Mouse (Mus musculus): Measurements from ENCODE around the gene Zcchc9. TPM values are rescaled to one million over a fixed set of nuclear protein-coding genes. Genes with fewer than 3 reads are reported as not detected.

Zcchc9 gene
- 22.9 and 24.2 TPM in 2 replicates for polyA plus RNA-seq (2015; fragmentation: Nextera tagmentation; extraction: Ambion mirVana)

DNA sequence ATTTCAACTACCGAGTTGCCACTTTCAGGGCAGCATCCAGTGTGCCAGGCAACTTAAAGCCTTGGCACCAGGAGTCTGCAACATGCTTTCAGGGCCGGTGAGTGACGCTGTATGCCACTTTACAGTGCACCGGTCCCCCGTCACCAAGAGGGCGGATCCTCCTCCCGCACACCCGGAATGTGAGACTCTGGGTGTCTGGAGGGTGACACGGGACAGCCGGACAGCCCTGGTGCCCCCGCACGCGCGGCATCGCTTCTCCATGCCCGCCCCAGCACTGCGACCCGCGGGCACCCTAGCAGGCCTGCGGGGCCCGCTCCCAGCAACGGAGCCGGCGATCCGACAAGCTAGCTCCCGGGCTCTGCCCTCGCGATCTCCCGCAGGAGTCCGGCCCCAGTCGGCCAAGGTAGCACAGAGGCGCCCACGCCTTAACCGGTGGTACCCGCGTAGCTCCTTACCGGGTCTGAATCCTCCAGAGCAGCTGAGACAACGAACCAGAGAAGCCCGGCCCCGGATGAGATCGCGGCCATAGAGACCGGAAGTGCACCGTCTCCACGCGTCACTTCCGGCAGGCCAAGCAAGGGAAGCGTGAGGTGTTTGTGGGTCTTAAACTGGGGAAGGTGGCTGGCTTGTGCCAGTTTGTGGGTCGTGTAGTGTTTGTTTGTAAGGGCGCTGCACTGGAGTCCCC, at the start of gene Zcchc9:
Gene Zcchc9 (minus strand): TSS at position 551 of the 685 bp plus-strand sequence.
- Histone ChIP-seq H3K4me1 (peaks cover 13% of the 10 kb centered on the region), H3K27ac (replicated peaks) (peak within 1 kb of the TSS; percentile 94), H3K4me2 (replicated peaks) (peak within 1 kb of the TSS; percentile 61), H3K36me3 (peaks cover 15% of the 10 kb centered on the region), H3K27me3 (no peaks in the 10 kb centered on the region), H3K9ac (replicated peaks) (peak within 1 kb of the TSS; percentile 95), H3K9me3 (no peaks in the 10 kb centered on the region), H3K4me3 (peak within 1 kb of the TSS; percentile 79)
- under 1% methylated on average over 45 of the region's 50 CpGs for WGBS
- peak; percentile 99 for ATAC-seq (replicated peaks)

DNA sequence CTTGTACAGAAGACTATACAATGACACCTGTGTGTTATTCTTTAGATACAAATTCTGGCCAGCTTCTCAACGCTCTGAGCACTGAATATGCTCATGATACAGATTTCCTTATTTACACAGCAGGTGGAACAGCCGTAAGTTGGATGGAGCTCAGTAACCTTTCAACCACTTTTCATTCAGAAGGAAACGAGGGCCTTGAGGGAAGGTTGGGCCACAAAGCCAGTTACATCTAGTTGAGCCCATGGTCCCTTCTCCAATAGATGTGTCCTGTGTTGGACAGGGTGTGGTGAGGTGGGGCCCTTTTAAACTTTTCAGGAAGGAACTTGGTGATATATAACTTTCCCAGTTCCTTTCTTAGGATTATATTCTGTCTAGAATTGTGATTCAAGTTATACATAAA, 46.9 kb upstream of the Zcchc9 start:
- H3K9me3 ChIP-seq, result no peaks in the 10 kb centered on the region
- no peak overlapping the region for H3K27ac ChIP-seq (replicated peaks)
- no peak overlapping the region for H3K9ac ChIP-seq (replicated peaks)
- no peaks in the 10 kb centered on the region for H3K4me1 ChIP-seq
- H3K27me3 ChIP-seq, result no peaks in the 10 kb centered on the region
- 78% methylated on average over 3 of the region's 3 CpGs for WGBS
- ATAC-seq (replicated peaks), result no peak
- no peak overlapping the region for H3K4me3 ChIP-seq
- H3K4me2 ChIP-seq (replicated peaks), result no peak overlapping the region
- no peaks in the 10 kb centered on the region for H3K36me3 ChIP-seq

- H3K4me2 ChIP-seq (replicated peaks), result no peak overlapping the region
- no peak for ATAC-seq (replicated peaks)
Measured at GRCm38 (mm10) chr13:91827876-91828275, 20.4 kb upstream of the Zcchc9 start.

GRCm38 (mm10) chr13:91826066-91826465, 18.6 kb upstream of the Zcchc9 start:
- Histone ChIP-seq H3K4me1 (no peaks in the 10 kb centered on the region), H3K27ac (replicated peaks) (no peak overlapping the region), H3K9ac (replicated peaks) (no peak overlapping the region), H3K4me3 (no peak overlapping the region), H3K27me3 (no peaks in the 10 kb centered on the region), H3K36me3 (no peaks in the 10 kb centered on the region), H3K4me2 (replicated peaks) (no peak overlapping the region), H3K9me3 (no peaks in the 10 kb centered on the region)
- ATAC-seq (replicated peaks), result no peak
- 94% methylated on average over 2 of the region's 2 CpGs for whole genome bisulfite sequencing

More at GRCm38 (mm10) chr13:91827876-91828275, 20.4 kb upstream of the Zcchc9 start:
- H3K9ac ChIP-seq (replicated peaks), result no peak overlapping the region
- no peaks in the 10 kb centered on the region for H3K27me3 ChIP-seq
- H3K27ac ChIP-seq (replicated peaks), result no peak overlapping the region
- no peaks in the 10 kb centered on the region for H3K9me3 ChIP-seq
- H3K36me3 ChIP-seq, result no peaks in the 10 kb centered on the region
- H3K4me1 ChIP-seq, result no peaks in the 10 kb centered on the region
- H3K4me3 ChIP-seq, result no peak overlapping the region

DNA sequence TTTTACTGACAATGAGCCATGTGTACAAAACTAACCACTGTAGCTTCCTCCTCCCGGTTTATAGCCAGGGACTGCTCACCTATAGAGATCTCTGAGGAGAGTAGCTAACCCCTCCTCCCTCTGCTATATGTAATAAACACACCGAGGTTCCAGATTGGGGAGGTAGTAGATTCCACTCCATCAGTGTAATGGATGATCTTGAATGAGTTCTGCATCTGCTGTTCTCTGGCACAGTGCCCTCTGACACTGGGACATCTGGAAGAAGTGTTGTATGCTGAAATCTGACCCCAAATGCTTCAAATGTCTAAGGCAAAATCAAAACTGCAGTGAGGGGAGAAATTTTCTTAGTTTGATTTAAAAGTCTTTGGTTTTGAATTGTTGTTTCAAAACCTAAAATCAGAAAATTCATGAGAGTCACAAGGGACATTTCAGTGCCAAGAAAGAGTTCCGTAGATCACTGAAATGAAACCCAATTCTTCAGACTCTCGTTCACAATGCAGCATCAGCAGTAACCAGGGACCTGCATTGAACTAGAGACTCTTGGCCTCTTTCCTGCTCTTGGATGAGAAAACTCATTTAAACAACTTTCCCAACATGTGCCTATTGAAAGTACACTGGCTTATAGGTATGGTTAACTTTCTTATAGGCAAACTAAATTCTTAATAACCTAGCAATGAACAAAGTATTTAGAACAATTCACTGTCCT, 17.5 kb upstream of the Zcchc9 start:
- ATAC-seq (replicated peaks), result no peak
- H3K4me2 ChIP-seq (replicated peaks), result no peak overlapping the region
- H3K9me3 ChIP-seq, result no peaks in the 10 kb centered on the region
- no peak overlapping the region for H3K27ac ChIP-seq (replicated peaks)
- H3K27me3 ChIP-seq, result no peaks in the 10 kb centered on the region
- H3K4me1 ChIP-seq, result no peaks in the 10 kb centered on the region
- no peaks in the 10 kb centered on the region for H3K36me3 ChIP-seq
- no peak overlapping the region for H3K4me3 ChIP-seq
- 70% methylated on average over 4 of the region's 4 CpGs for WGBS
- H3K9ac ChIP-seq (replicated peaks), result no peak overlapping the region

DNA sequence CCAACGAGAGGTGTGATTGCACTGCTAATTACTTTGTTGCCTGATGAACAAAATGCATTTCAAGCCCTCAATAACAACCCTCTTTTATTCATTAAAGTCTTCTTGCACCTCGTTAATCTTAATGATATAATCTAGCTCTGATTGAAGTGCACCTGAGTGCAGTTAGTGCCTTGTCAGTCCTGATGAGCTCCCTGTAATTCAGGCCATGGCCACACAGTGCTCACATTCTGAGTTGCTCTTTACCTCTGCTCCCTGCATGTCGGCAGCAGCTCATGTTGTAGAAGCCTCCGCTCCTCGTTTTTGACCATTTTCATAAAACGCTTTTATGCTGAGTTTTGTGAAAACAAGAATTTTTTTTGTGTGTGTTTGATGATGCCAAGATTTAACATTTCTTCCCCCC, 16.2 kb upstream of the Zcchc9 start:
- no peak overlapping the region for H3K27ac ChIP-seq (replicated peaks)
- no peaks in the 10 kb centered on the region for H3K9me3 ChIP-seq
- H3K9ac ChIP-seq (replicated peaks), result no peak overlapping the region
- H3K27me3 ChIP-seq, result no peaks in the 10 kb centered on the region
- no peak overlapping the region for H3K4me2 ChIP-seq (replicated peaks)
- no peaks in the 10 kb centered on the region for H3K36me3 ChIP-seq
- 49% methylated on average over 6 of the region's 6 CpGs for WGBS
- ATAC-seq (replicated peaks), result no peak
- H3K4me3 ChIP-seq, result no peak overlapping the region
- H3K4me1 ChIP-seq, result no peaks in the 10 kb centered on the region

- Histone ChIP-seq H3K27ac (replicated peaks) (no peak overlapping the region), H3K4me1 (no peaks in the 10 kb centered on the region), H3K9me3 (no peaks in the 10 kb centered on the region), H3K9ac (replicated peaks) (no peak overlapping the region), H3K36me3 (no peaks in the 10 kb centered on the region), H3K4me3 (no peak overlapping the region), H3K27me3 (no peaks in the 10 kb centered on the region), H3K4me2 (replicated peaks) (no peak overlapping the region)
- no peak for ATAC-seq (replicated peaks)
- 81% methylated on average over 5 of the region's 5 CpGs for WGBS
Measured at GRCm38 (mm10) chr13:91814670-91815069, 7.2 kb upstream of the Zcchc9 start.

DNA sequence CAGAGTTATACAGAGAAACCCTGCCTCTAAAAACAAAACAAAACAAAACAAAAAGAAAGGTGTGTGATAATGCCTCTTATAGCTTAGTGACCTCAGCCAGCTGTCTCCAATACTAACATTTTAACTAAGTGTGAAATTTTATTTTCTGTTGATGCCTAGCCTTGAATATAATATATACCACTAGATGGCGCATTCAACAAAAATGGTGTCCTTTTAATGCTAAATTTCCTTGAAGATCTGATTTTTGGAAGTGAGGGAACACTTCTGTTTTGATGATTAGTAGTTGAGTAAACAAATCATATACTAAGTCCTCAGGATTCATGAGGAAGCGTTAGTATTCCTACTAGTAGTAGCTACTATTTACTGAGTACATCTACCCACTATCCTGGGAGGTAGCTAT, 2.0 kb upstream of the Zcchc9 start:
- peaks cover 11% of the 10 kb centered on the region for H3K36me3 ChIP-seq
- no peak overlapping the region for H3K4me3 ChIP-seq
- 39% methylated on average over 2 of the region's 2 CpGs for WGBS
- peaks cover 13% of the 10 kb centered on the region for H3K4me1 ChIP-seq
- H3K4me2 ChIP-seq (replicated peaks), result no peak overlapping the region
- no peaks in the 10 kb centered on the region for H3K9me3 ChIP-seq
- no peak for ATAC-seq (replicated peaks)
- no peaks in the 10 kb centered on the region for H3K27me3 ChIP-seq
- no peak overlapping the region for H3K9ac ChIP-seq (replicated peaks)
- H3K27ac ChIP-seq (replicated peaks), result no peak overlapping the region

DNA sequence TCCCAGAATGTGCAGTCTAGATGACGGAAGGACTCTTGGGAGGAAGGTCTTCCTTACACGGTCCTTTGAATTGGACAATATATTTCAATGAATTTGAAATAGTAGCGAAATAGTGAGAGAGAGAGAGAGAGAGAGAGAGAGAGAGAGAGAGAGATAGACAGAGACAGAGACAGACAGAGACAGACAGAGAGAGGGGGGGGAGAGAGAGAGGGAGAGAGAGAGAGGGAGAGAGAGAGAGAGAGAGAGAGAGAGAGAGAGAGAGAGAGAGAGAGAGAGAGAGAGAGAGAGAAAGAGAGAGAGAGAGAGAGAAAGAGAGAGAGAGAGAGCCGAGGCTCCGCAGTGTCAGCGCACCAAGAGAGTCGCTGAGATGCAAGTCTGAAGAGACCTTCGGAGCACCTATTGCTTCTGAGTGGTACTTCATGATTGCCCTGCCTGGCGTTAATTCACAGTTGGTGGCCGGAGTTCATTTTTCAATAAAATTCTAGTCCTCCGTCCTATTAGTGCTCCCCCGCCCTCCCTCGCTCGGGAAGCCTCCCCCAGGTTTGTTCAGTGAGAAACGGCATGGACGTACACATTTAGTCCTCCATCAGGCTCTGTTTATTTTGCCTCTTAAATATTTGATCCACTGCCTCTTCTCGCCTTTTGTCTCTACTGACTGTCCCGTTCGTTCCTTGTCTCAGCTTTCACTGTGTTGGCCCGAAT, 520 bp upstream of the Zcchc9 start:
- H3K4me2 ChIP-seq (replicated peaks), result peak overlapping the region; percentile 61
- 36% methylated on average over 20 of the region's 20 CpGs for WGBS
- H3K9me3 ChIP-seq, result no peaks in the 10 kb centered on the region
- H3K9ac ChIP-seq (replicated peaks), result peak overlapping the region; percentile 95
- no peaks in the 10 kb centered on the region for H3K27me3 ChIP-seq
- no peak for ATAC-seq (replicated peaks)
- peak overlapping the region; percentile 79 for H3K4me3 ChIP-seq
- H3K27ac ChIP-seq (replicated peaks), result peak overlapping the region; percentile 94
- H3K36me3 ChIP-seq, result peaks cover 15% of the 10 kb centered on the region
- peaks cover 13% of the 10 kb centered on the region for H3K4me1 ChIP-seq

DNA sequence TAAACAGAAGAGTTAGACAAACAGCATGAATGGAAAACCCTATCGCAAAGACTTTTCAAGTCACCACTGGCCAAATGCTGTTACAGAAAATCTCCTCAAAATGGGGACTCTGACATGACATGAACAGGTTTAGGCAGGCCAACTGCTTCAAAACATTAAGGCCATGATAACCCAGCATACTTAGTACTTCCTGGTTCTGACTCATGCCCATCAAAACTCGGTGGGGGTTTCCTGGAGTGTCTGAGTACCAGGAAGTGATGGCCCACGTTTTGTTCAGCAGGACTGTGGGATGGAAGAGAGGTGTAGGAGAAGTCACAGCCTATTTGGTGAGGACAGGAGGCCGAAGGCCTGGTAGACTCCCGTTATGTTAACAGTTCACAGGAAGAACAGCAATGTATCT, 5.8 kb downstream of the Zcchc9 start:
- WGBS, result 95% methylated on average over 5 of the region's 5 CpGs
- Histone ChIP-seq H3K4me3 (no peak overlapping the region), H3K36me3 (peaks cover 60% of the 10 kb centered on the region), H3K27ac (replicated peaks) (no peak overlapping the region), H3K27me3 (no peaks in the 10 kb centered on the region), H3K9me3 (no peaks in the 10 kb centered on the region), H3K4me2 (replicated peaks) (no peak overlapping the region), H3K4me1 (peaks cover 6% of the 10 kb centered on the region), H3K9ac (replicated peaks) (no peak overlapping the region)
- ATAC-seq (replicated peaks), result no peak

DNA sequence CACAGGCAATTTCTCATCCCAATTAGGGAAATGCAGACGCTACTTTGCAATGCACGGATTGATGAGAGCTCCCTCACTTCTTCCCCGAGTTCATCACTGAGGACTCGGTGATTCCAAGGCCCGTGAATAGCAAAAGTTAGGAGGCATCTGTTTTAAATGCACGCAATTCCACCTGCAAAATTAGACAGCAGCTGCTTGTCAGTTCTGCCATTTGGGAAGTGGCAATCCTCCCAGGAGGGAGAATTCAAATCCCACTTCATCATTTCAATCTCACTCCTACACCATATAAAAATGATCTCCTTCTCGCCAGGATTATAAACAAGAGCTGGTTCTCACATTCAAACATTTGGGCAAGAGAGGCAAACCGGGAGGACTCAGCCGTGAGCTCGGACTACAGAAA, 10.1 kb downstream of the Zcchc9 start:
- peaks cover 62% of the 10 kb centered on the region for H3K36me3 ChIP-seq
- ATAC-seq (replicated peaks), result no peak
- H3K27ac ChIP-seq (replicated peaks), result no peak overlapping the region
- H3K9me3 ChIP-seq, result no peaks in the 10 kb centered on the region
- no peak overlapping the region for H3K4me3 ChIP-seq
- H3K27me3 ChIP-seq, result no peaks in the 10 kb centered on the region
- H3K9ac ChIP-seq (replicated peaks), result no peak overlapping the region
- no peaks in the 10 kb centered on the region for H3K4me1 ChIP-seq
- 85% methylated on average over 10 of the region's 10 CpGs for WGBS
- H3K4me2 ChIP-seq (replicated peaks), result no peak overlapping the region

DNA sequence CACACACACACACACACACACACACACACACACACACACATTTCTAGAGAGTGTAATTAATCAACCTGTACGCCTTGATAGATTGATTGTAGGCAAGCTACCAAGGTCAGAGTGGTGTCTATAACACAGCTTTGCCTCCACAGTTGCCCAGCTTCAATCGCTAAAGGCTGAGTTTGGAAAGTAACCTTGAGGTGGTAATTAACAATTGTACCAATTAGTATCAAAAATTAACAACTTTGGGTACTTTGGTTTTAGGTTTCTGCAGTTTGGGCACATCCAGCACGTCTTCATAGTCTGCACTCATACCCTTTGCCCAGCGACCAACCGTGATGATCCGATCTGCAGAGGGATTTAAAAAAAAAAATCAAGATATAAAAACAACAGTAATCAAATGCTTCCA, 10.6 kb downstream of the Zcchc9 start:
- no peak for ATAC-seq (replicated peaks)
- H3K9me3 ChIP-seq, result no peaks in the 10 kb centered on the region
- peaks cover 62% of the 10 kb centered on the region for H3K36me3 ChIP-seq
- H3K27ac ChIP-seq (replicated peaks), result no peak overlapping the region
- no peak overlapping the region for H3K9ac ChIP-seq (replicated peaks)
- H3K27me3 ChIP-seq, result no peaks in the 10 kb centered on the region
- WGBS, result 89% methylated on average over 6 of the region's 6 CpGs
- no peak overlapping the region for H3K4me3 ChIP-seq
- H3K4me1 ChIP-seq, result no peaks in the 10 kb centered on the region
- H3K4me2 ChIP-seq (replicated peaks), result no peak overlapping the region

All from forebrain, embryonic 15.5 days (tissue).